Mouse (Mus musculus) retina, embryonic 14.5 days (tissue): ENCODE results near the gene Morn3.

ENCODE experiments used
- DNase-seq: peaks from one replicate; pipeline ENCODE4 v3.0.0-alpha.2; 2015; ENCODE audit warnings: low spot score

Morn3 gene

DNA sequence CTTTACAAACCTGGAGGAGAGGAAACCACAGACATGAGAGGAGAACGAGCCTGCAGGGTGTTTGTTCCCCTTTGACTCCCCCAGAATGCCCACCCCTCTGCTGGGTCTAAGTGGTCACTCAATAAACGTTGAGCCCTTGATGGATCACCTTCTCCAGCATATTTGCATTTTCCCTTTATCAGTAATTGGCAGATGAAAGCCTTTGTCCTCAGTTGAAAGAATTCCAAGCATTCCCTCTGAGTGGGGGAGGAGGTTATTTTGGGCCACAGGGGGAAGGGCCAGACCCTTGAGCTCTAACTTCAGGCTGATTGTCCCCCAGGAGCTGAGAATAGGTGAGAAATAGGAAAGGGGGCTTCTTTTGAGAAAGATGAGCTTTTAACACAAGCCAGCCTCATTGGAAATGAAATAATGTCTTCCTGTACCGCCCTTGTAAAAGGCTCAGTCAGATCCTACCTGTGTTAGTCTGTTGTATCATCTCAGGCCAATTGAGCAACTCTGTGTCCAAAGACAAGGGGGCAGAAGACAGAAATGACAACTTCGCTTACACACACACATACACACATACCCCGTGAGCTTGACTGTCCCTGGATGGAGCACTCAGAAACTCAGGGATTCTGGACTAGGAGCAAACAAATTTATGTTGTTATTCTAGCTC lies 55.3 kb downstream of the Morn3 start:
- no peak for DNase-seq

DNA sequence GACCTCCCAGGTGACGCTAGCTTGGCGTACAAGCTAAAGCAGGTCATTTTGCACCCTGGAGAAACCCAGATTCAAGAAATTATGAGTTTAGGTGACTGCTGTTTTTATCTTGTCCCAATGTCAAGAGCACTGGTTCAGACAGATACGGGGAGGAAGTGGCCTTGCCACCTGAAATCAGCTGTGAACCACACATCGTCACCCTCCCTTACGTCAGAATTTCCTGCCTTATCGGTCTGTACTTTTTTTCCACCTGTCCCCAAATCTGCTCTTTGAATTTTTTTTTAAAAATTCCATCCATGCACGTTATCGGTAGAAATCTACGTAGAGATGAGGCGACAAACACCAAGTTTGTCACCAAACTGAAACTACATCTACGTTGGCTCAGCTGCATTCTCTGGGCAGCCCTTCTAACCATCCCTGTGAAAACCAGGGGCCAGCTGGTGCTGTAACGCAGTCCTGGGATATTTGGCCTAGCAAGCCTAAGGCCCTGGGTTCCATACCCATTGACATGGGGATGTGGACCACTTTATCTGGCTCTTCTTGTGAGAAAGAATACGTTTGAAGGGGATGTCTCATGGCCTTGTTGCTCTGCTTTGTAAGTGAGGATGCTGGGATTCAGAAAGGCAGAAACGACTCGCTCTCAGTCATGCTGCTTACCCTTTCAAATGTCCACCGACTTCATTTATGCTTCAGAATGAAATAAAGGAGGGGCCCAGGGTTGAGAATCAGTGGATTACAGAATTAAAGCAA lies 56.2 kb downstream of the Morn3 start:
- no peak for DNase-seq

DNA sequence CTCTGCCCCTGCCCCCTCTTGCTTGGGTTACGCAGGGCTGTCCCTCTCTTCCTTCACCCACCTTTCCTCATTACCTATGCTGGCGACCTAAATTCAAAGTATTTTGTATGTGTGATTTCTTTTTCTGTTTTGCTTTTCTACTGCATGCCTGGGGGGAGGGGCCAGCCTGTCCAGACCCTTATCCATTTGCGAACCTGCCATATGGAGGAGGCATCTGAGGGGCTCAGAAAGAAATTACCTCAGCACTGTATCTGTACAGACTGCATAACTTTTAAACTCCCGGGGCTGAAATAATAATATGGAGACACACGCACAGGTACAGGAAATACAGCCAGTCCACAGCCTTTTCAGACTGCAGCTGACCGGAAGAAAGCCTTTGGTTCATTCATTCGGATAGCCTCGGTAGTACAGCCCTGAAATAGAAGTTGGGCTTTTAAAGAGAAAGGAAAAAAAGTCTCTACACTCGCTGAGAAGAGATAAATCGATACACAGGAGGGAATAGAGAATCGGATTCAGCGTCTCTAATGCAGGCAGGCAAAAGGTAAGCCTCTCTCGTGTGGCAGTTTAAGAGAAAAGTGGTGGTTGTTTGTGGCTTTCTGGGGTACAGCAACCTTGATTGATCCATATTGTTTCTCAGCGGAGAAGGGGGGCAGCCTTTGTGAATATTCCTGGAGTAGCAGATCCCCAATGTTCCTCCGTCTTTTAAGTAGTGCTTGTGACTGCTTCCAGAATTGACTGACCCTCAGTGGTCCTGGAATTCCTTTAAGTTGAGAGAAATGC lies 57.1 kb downstream of the Morn3 start, which contains the start of gene Kdm2b:
TSS of gene Kdm2b (minus strand) at position 273 of the 780 bp plus-strand sequence.
- peak; percentile 54 for DNase-seq

DNA sequence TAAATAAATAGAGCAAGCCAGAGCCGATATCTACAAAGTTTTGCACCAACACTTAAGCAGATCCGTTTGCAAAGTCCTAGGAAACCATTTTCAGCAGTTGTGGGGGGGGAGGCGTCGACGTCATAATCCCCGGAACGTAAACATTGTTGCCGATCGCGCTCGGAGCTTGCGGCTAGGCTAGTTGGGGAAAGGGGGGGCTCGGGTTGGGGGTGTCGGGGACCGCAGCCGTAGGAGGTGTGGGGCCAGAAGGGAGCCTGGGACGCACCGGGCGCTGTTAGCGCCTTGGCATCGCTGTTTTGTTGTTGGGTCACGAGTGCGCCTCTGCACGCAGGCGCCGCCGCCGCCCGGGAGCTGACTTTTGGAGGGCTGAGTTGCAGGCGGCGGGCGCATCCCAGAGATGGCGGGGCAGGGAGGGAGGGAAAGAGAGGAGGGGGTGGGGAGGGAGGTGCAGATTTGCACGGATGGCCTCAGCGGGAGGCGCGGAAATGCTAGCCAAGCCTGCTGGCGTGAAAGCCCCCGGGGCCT lies 57.8 kb downstream of the Morn3 start:
- peak; percentile 78 for DNase-seq

DNA sequence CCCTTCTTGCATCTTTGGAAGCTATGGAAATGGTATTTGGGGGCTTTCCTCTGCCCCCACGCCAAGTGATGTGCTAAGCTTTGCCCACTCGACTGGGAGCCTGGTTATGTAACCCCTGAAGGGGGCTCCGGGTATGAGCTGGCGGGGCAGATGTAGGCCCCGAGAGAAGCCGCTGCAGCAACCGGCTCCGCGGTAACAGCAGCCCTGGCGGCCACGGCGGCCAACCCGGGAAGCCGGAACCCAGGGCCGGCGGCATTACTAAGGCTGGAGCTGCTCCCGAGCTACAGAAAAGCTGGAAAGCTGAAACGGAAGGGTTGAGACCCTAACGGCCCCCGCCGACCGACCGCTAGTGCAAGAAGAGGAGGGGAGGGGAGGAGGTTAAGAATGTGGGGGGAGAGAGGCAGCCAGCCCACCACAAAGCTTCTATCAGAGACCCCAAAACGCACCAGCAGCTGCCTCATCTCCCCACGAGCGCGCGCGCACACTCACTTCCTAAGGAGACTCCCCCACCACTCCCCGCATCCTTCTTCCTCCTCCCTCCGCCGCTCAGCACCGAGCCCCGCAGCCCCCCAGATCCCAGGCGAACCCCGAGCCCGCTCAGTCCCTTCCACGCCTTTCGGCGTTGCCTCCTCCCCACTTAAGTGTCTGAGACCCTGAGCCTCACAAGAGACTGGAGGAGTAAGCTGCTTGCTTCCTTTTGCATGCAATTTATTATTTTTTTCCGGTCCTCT lies 58.6 kb downstream of the Morn3 start:
- DNase-seq, result peak; percentile 60

DNA sequence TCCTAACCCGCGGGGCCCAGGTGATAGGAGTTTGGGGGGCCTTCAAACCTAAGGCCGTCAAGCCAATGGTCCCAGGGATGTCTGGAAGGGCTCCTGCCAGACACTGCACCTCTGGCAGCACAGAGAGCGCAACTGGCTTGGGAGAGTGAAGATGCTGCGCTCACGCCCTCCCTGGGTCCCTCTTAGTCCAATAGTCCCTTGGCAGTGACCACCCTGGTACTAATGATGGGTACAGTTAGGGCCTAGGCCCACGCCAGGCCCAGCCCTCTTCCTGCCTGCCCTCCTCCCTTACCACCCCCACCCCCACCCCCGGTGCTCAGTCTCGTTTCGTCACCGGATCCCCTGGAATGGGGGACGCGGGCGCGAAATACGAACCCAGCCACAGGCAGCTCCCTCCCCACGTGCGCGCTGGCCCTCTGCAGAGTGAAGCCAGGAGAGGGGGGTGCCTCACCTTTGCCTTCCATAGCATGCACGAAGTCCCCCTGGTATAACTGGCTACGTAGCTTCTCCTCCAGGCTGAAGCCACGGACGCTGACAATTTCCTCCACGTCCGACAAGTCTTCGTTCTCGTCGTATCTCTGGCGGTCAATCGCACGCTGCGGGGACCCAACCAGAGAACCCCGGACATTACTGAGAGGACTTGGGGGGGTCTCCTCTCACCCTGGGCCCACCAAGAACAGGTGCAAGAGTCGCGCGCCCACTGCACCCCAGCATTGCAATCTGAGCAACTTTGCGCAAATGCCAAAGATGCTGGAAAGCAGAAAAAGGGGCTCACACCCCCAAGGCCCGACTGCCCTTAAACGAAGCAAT lies 59.4 kb downstream of the Morn3 start:
- peak; percentile 45 for DNase-seq

DNA sequence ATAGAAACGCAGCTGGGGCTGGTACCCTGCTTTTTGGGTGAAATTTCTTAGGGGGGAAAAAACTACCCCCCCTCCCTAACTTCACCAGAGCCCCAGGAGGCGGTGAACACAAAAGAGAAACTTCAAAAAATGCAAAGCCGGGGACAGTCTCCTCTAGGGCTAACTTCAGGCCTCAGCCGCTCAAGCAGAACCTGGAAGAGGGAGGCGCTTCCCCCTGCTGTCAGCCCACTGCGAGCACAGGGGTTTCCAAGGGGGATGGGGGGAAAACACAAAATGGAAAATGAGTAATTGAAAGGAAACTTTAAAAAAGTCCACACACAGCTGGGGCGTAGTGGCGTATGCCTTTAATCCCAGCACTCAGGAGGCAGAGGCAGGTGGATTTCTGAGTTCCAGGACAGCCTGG lies 60.7 kb downstream of the Morn3 start:
- DNase-seq, result no peak
